Mouse (Mus musculus) testis, adult 2 months (tissue): ENCODE data around the gene Npc2.

Experiments
- CTCF ChIP-seq: fragments of 200-500 bp; IDR thresholded peaks from 2 replicates; pipeline ENCODE4 v1.5.1; 2012; ENCODE audit warnings: low read depth, mild to moderate bottlenecking, inconsistent platforms, low read length, moderate library complexity; ENCODE audit not compliant: control insufficient read depth, insufficient read depth, insufficient replicate concordance
- POLR2A ChIP-seq: fragments of 200-500 bp; IDR thresholded peaks from 2 replicates; pipeline ENCODE4 v1.6.1; 2012; ENCODE audit warnings: low read depth, mild to moderate bottlenecking, inconsistent platforms, low read length, moderate library complexity; ENCODE audit not compliant: control insufficient read depth

GRCm38 (mm10) chr12:84728421-84728820 is 44.5 kb downstream of the Npc2 start:
- TF ChIP-seq CTCF, result no peak
- no peak for TF ChIP-seq POLR2A
